Mouse (Mus musculus) cerebellum, postnatal 14 days (tissue): ENCODE data around the gene Acr.
A peak's percentile ranks its signal among the peaks of the same experiment; 100 is the strongest.

Experiments used
- DNase-seq, 2 experiments: peaks; one replicate each; pipeline ENCODE4 v3.0.0; 2021; ENCODE audit warnings: mixed read lengths in 2 of 2

Gene Acr

DNA sequence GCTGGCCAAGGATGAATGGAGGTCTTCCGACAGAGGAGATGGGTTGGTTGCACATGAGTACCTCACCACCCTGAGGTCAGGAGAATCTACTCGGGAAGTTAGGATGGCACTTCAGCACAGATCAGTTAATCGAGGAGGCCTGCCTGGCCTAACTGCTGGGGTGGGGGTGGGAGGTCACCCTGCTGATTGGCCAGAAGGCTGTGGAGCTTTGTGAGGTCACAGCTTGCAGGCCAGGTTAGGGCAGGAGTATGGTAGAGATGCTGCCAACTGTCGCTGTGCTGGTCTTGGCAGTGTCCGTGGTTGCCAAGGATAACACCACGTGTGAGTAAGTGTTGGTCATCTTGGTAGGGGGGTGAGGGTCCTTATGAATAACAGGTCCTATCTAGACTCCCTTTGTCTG lies at the start of gene Acr:
Gene Acr, plus strand, starts transcription at position 213 of the 400 bp plus-strand sequence.
- DNase-seq, result no peak

GRCm38 (mm10) chr15:89521951-89522350 lies 46.2 kb upstream of the Acr start:
- DNase-seq, result peak in 1 of 2 experiments; percentile 39

GRCm38 (mm10) chr15:89522566-89523282 lies 45.4 kb upstream of the Acr start:
- peak; percentile 61 to 63 for DNase-seq

GRCm38 (mm10) chr15:89523283-89523832 lies 44.8 kb upstream of the Acr start:
- peak; percentile 64 to 76 for DNase-seq

GRCm38 (mm10) chr15:89524001-89524571 lies 44.0 kb upstream of the Acr start:
- DNase-seq, result peak; percentile 43 to 54

DNA sequence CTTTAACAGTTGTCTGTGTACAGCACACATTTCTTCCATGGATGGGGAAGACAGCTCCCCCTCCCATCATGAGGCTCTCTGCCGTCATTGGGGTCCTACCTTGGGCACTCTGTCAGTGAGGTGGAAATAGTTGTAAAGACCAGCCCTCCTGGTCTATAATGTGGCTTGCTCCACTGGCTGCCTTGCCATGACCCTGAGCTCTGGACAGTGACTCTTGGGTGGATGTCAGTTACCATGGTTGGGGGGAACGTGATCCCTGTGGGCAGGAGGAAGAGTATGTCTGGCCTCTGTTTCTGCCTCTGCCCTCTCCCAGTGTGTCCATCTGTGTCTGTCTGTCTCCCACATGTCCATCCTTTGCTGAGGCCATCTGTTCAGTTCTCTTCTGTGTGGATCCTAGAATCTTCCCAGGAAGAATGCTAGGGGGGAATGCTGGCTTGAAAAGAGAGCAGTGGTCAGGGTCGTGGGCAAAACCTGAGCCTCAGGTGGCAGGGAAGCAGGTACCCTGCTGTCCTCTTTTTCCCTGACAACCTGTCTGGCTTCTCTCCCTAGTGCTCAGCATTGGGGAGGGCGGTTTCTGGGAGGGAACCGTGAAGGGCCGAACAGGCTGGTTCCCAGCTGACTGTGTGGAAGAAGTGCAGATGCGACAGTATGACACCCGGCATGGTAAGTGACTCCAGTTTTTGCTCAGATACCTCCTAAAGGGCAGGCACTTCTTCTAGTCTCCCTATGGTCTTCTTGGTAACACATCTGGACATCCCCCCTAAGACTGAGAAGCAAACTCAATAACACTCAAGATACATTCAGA lies 43.3 kb upstream of the Acr start:
- peak; percentile 66 to 67 for DNase-seq

- peak; percentile 68 to 83 for DNase-seq
Measured at GRCm38 (mm10) chr15:89525464-89525863, 42.7 kb upstream of the Acr start.

DNA sequence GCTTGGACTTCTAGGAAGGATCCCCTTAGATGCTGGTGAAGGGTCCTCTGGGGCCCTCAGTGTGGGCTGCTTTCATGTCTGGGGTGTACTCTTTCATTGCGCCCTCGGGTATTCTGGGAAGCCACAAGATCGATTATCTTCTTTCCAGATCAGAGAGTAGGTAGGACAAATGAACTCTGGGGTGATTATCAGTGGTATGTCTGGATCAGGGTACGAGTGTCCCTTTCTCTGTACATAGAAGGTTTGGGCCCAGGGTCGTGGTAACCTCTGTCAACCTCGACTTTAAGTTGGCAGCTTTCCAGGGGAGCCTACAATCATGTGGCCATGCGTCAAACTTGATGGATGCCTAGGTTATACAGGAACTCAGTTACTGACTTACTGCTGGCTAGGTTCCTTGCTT lies 42.2 kb upstream of the Acr start:
- DNase-seq, result no peak

- peak in 1 of 2 experiments; percentile 36 for DNase-seq
Measured at GRCm38 (mm10) chr15:89526776-89527325, 41.3 kb upstream of the Acr start.

DNA sequence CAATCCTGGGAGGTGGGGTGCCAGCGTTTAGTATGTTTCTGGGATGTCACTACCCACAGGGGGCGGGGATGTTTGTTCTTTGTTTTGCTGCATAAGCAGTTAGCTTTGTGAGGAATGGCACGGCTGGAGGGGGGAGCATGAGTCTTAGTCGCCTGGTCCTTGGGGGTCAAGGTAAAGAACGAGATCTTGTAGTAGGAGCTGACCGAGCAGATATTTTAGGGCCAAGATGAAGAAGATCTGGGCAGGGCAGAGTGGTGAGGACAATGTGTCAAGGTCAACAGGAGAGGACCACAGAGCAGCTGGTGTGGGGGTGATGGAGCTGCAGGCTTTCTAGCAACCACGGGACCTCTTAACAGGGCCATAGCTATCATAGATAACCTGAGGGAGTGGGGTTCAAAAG lies 40.7 kb upstream of the Acr start:
- DNase-seq, result peak in 1 of 2 experiments; percentile 20

DNA sequence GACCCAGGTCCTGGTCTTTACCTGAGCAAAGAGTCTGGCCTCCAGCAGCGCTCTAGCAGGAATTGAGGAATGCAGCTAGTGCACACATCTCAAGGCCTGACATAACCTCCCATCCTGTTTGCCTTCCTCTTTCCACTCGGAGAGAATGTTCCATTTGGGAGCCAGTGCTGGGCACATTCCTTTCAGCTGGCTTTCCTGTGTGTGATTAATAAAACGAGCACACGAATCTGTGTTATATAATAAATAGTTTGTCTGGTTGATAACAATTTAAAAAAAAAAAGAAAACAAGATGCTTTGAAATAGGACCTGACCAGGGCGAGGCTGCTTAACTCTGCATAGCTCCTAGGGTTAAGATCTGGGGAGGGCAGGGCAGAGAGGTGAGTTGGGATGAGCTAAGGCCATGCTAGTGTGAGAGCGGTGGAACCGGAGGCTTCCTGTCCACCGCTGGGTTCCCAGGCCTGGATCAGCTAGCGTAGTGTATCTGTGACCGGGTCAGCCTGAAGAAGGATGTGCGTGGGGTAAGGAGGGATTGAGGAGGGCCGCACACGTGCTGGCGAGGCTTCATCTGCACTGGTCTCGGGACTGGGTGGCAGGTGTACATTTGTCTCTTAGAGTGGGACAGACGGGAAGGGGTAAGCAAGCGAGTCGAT lies 39.8 kb upstream of the Acr start:
- DNase-seq, result no peak

DNA sequence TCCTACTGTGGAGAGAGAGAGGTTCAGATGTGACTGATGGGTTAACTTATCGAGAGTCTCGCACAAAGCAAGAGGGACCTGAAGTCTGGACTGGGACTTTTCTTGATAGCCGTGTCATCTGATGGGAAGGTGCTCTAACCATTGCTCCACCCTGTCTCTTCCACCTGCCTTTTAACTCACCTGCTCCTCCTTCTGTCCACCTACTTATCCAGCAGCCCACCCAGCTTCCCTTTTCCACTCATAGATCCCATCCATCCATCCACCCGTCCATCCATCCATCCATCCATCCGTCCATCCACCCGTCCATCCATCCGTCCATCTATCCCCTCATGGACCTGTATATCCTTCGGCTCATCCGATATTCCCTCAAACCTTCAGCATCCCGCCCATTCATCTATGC lies 39.2 kb upstream of the Acr start:
- no peak for DNase-seq

- DNase-seq, result peak; percentile 91 to 95
Measured at GRCm38 (mm10) chr15:89530336-89530735, 37.8 kb upstream of the Acr start.

GRCm38 (mm10) chr15:89531399-89531798 lies 36.7 kb upstream of the Acr start:
- peak in 1 of 2 experiments; percentile 19 for DNase-seq

- peak; percentile 19 to 74 for DNase-seq
Measured at GRCm38 (mm10) chr15:89532026-89532923, 35.9 kb upstream of the Acr start.

DNA sequence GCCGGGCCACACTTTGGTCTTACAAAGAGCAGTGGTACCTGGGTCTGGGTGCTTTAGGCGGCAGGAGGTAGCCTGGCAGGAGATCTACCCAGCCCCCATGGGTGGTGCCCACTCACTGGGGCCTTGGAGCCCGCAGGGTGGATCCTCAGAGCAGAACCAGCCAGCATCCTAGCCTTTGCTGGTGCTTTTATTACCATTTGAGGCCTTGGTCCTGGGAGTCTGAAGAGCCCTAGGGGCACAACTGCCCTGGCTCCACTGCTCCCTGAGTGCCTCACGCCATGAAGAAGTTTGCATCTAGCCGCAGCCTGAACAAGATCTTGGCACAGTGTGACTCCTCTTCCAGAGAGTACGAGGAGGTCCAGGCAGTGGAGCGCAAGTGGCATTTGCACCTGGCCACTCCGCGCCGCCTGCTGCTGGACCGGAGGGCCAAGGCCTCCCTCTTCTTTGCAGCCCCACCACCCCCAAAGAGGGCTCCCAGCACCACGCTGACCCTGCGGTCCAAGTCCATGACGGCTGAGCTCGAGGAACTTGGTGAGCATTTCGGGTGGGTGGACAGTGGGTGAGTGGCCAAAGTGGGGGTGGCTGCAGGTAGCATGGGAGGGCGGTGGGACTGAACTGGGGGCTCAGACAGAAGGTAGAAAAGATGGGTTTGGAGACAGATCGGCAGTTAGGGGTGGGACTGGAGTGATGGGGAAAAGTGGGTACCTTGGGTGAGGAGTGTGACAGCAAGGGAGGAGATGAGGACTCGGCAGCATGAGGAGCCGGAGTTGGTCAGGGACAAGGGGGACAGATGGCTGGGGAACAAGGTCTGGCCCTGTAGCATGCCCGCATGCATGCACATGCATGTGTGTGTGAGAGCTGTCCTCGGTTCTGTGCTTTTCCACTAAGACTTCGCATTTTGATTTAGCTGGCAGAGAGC lies 34.9 kb upstream of the Acr start:
- DNase-seq, result peak in 1 of 2 experiments; percentile 43

- peak in 1 of 2 experiments; percentile 26 for DNase-seq
Measured at GRCm38 (mm10) chr15:89533843-89534207, 34.3 kb upstream of the Acr start.

DNA sequence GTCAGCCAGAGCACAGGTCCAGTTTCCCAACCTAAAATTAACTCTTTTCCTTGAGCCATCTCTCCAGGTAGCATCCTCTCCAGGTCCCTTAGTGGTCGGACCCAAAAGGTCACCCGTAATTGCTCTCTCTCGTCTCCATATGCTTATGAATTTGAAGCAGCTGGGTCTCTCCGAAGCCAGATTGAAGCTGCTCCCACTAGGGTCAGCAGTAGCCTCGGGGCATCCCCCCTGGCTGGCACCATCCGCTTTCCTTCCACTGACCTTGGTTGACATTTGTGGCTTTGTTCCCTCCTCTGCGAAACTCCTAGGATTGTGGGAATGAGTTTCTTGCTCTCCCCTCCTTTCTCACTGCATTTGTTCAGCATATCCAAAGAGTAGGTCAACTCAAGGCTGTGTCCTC lies 24.0 kb upstream of the Acr start:
- peak in 1 of 2 experiments; percentile 65 for DNase-seq

- DNase-seq, result no peak
Measured at GRCm38 (mm10) chr15:89547321-89547720, 20.8 kb upstream of the Acr start.
